Mouse (Mus musculus): ENCODE results near the gene Nhlh2. TPM values are rescaled to one million over a fixed set of nuclear protein-coding genes. Genes with fewer than 3 reads are reported as not detected.

Gene Nhlh2
- polyA plus RNA-seq, 1 experiment from 2014 or later: 34.4 TPM

- no peak for ATAC-seq
- 81% methylated on average over 6 of the region's 6 CpGs for WGBS
- Histone ChIP-seq H3K9me3 (replicated peaks) (no peaks in the 10 kb centered on the region), H3K4me2 (no peak overlapping the region), H3K36me3 (ENCODE audit: poor library complexity, severe bottlenecking) (no peaks in the 10 kb centered on the region), H3K4me1 (no peaks in the 10 kb centered on the region), H3K27ac (no peak overlapping the region), H3K27me3 (no peaks in the 10 kb centered on the region), H3K4me3 (no peak overlapping the region), H3K9ac (no peak overlapping the region)
Measured at GRCm38 (mm10) chr3:102038608-102039007, 28.7 kb downstream of the Nhlh2 start.

GRCm38 (mm10) chr3:102041632-102042031 is 31.8 kb downstream of the Nhlh2 start:
- Histone ChIP-seq H3K4me1 (no peaks in the 10 kb centered on the region), H3K27me3 (no peaks in the 10 kb centered on the region), H3K27ac (no peak overlapping the region), H3K4me3 (no peak overlapping the region), H3K36me3 (ENCODE audit: poor library complexity, severe bottlenecking) (no peaks in the 10 kb centered on the region), H3K4me2 (no peak overlapping the region), H3K9ac (no peak overlapping the region), H3K9me3 (replicated peaks) (no peaks in the 10 kb centered on the region)
- WGBS: 89% methylated on average over 4 of the region's 4 CpGs
- no peak for ATAC-seq

GRCm38 (mm10) chr3:102045071-102045470 is 35.2 kb downstream of the Nhlh2 start:
- Histone ChIP-seq H3K36me3 (ENCODE audit: poor library complexity, severe bottlenecking) (no peaks in the 10 kb centered on the region), H3K4me1 (no peaks in the 10 kb centered on the region), H3K27me3 (no peaks in the 10 kb centered on the region), H3K4me3 (no peak overlapping the region), H3K9ac (no peak overlapping the region), H3K27ac (no peak overlapping the region), H3K9me3 (replicated peaks) (no peaks in the 10 kb centered on the region), H3K4me2 (no peak overlapping the region)
- ATAC-seq: no peak
- WGBS: 38% methylated on average over 3 of the region's 3 CpGs

- Histone ChIP-seq H3K4me3 (no peak overlapping the region), H3K9me3 (replicated peaks) (no peaks in the 10 kb centered on the region), H3K4me2 (no peak overlapping the region), H3K36me3 (ENCODE audit: poor library complexity, severe bottlenecking) (no peaks in the 10 kb centered on the region), H3K27me3 (no peaks in the 10 kb centered on the region), H3K4me1 (no peaks in the 10 kb centered on the region), H3K27ac (no peak overlapping the region), H3K9ac (no peak overlapping the region)
- ATAC-seq: no peak
- WGBS: 91% methylated on average over 2 of the region's 2 CpGs
Measured at GRCm38 (mm10) chr3:102047532-102047931, 37.7 kb downstream of the Nhlh2 start.

GRCm38 (mm10) chr3:102049207-102050104 is 39.6 kb downstream of the Nhlh2 start:
- Histone ChIP-seq H3K4me3 (no peak overlapping the region), H3K9me3 (replicated peaks) (no peaks in the 10 kb centered on the region), H3K27ac (no peak overlapping the region), H3K4me2 (no peak overlapping the region), H3K36me3 (ENCODE audit: poor library complexity, severe bottlenecking) (no peaks in the 10 kb centered on the region), H3K4me1 (no peaks in the 10 kb centered on the region), H3K9ac (no peak overlapping the region), H3K27me3 (no peaks in the 10 kb centered on the region)
- WGBS: 72% methylated on average over 14 of the region's 14 CpGs
- no peak for ATAC-seq

GRCm38 (mm10) chr3:102052036-102052435 is 42.2 kb downstream of the Nhlh2 start:
- Histone ChIP-seq H3K4me2 (no peak overlapping the region), H3K4me1 (0 out of 2 replicates have a peak, but pooled peaks cover 7% of the 10 kb centered on the region), H3K4me3 (no peak overlapping the region), H3K36me3 (ENCODE audit: poor library complexity, severe bottlenecking) (no peaks in the 10 kb centered on the region), H3K27ac (no peak overlapping the region), H3K27me3 (no peaks in the 10 kb centered on the region), H3K9me3 (replicated peaks) (no peaks in the 10 kb centered on the region), H3K9ac (no peak overlapping the region)
- 43% methylated on average over 3 of the region's 3 CpGs for WGBS
- no peak for ATAC-seq

- no peak overlapping the region for H3K4me2 ChIP-seq
- no peak overlapping the region for H3K4me3 ChIP-seq
- no peaks in the 10 kb centered on the region for H3K36me3 ChIP-seq (ENCODE audit: poor library complexity, severe bottlenecking)
- no peaks in the 10 kb centered on the region for H3K9me3 ChIP-seq (replicated peaks)
- H3K9ac ChIP-seq: no peak overlapping the region
- WGBS: 18% methylated on average over 8 of the region's 8 CpGs
- ATAC-seq: no peak
- no peaks in the 10 kb centered on the region for H3K27me3 ChIP-seq
- H3K4me1 ChIP-seq: 0 out of 2 replicates have a peak, but pooled peaks cover 7% of the 10 kb centered on the region
- no peak overlapping the region for H3K27ac ChIP-seq
Measured at GRCm38 (mm10) chr3:102053293-102053692, 43.4 kb downstream of the Nhlh2 start.

- Histone ChIP-seq H3K4me2 (no peak overlapping the region), H3K36me3 (ENCODE audit: poor library complexity, severe bottlenecking) (no peaks in the 10 kb centered on the region), H3K27me3 (no peaks in the 10 kb centered on the region), H3K4me1 (0 out of 2 replicates have a peak, but pooled peaks cover 7% of the 10 kb centered on the region), H3K27ac (peak overlapping the region; percentile 51; the same call in 1 of the 2 replicates), H3K9me3 (replicated peaks) (no peaks in the 10 kb centered on the region), H3K9ac (no peak overlapping the region), H3K4me3 (no peak overlapping the region)
- WGBS: 9% methylated on average over 4 of the region's 4 CpGs
- ATAC-seq: peak; percentile 21; the same call in 1 of the 2 replicates
Measured at GRCm38 (mm10) chr3:102055878-102056277, 46.0 kb downstream of the Nhlh2 start.

GRCm38 (mm10) chr3:102060065-102060464 is 50.2 kb downstream of the Nhlh2 start:
- Histone ChIP-seq H3K4me3 (no peak overlapping the region), H3K9me3 (replicated peaks) (no peaks in the 10 kb centered on the region)
- no peak for ATAC-seq

GRCm38 (mm10) chr3:102061923-102062670 is 52.2 kb downstream of the Nhlh2 start:
- WGBS: 43% methylated on average over 14 of the region's 14 CpGs
- H3K4me1 ChIP-seq: peaks cover 4% of the 10 kb centered on the region; the same call in 1 of the 2 replicates
- H3K4me3 ChIP-seq: no peak overlapping the region
- peak overlapping the region; percentile 2; the same call in 1 of the 2 replicates for H3K27ac ChIP-seq
- H3K36me3 ChIP-seq (ENCODE audit: poor library complexity, severe bottlenecking): no peaks in the 10 kb centered on the region
- H3K9ac ChIP-seq: no peak overlapping the region
- H3K4me2 ChIP-seq: no peak overlapping the region
- peak; percentile 71; the same call in 1 of the 2 replicates for ATAC-seq
- no peaks in the 10 kb centered on the region for H3K9me3 ChIP-seq (replicated peaks)
- H3K27me3 ChIP-seq: no peaks in the 10 kb centered on the region

More at GRCm38 (mm10) chr3:102060065-102060464, 50.2 kb downstream of the Nhlh2 start:
- Histone ChIP-seq H3K27ac (no peak overlapping the region), H3K4me2 (no peak overlapping the region), H3K27me3 (no peaks in the 10 kb centered on the region), H3K9ac (no peak overlapping the region), H3K36me3 (ENCODE audit: poor library complexity, severe bottlenecking) (no peaks in the 10 kb centered on the region), H3K4me1 (peaks cover 11% of the 10 kb centered on the region; the same call in 1 of the 2 replicates)
- WGBS: 76% methylated on average over 6 of the region's 6 CpGs

GRCm38 (mm10) chr3:102062671-102063010 is 52.8 kb downstream of the Nhlh2 start:
- no peaks in the 10 kb centered on the region for H3K36me3 ChIP-seq (ENCODE audit: poor library complexity, severe bottlenecking)
- H3K27ac ChIP-seq: peak overlapping the region; percentile 2
- no peaks in the 10 kb centered on the region for H3K9me3 ChIP-seq (replicated peaks)
- no peak overlapping the region for H3K4me3 ChIP-seq
- H3K27me3 ChIP-seq: no peaks in the 10 kb centered on the region
- WGBS: 40% methylated on average over 8 of the region's 8 CpGs
- H3K9ac ChIP-seq: no peak overlapping the region
- peak; percentile 27; the same call in 1 of the 2 replicates for ATAC-seq
- H3K4me2 ChIP-seq: no peak overlapping the region
- peaks cover 4% of the 10 kb centered on the region; the same call in 1 of the 2 replicates for H3K4me1 ChIP-seq

All from forebrain, embryonic 13.5 days (tissue).